Mouse (Mus musculus) cortical plate, adult 2 months (tissue): Measurements from ENCODE around the gene Anxa5.

ENCODE experiments used
- CTCF ChIP-seq: fragments of 200-500 bp; IDR thresholded peaks from 2 replicates; pipeline ENCODE4 v1.5.1; 2011; ENCODE audit warnings: mild to moderate bottlenecking, control low read depth, low read length; ENCODE audit not compliant: insufficient read depth; ENCODE audit errors: extremely low read depth
- POLR2A ChIP-seq: fragments of 200-500 bp; IDR thresholded peaks from 2 replicates; pipeline ENCODE4 v1.6.1; 2011; ENCODE audit warnings: mild to moderate bottlenecking, low read length, control low read depth; ENCODE audit not compliant: insufficient read depth; ENCODE audit errors: extremely low read depth

- TF ChIP-seq POLR2A (no peak), CTCF (no peak)
Measured at GRCm38 (mm10) chr3:36409456-36409855, 66.2 kb downstream of the Anxa5 start.
